Comparison of ENCODE assay signal across 15 mouse cellular contexts in genomic region chr9:122018079-122018478, GRCm38 (mm10). TPM values are rescaled to one million over a fixed set of nuclear protein-coding genes. Genes with fewer than 3 reads are reported as not detected.
DNase-seq lines count a peak whose midpoint lies in the region; ATAC-seq lines count a peak whose summit lies in the region.
"Had no signal": no experiment of that assay in that cellular context is flagged by ENCODE, and none has a peak within 500 bp of the region (broad histone marks: within the 10 kb centered on the region; RNA-seq: fewer than 3 reads in every experiment).

No protein-coding gene starts in this region.

- H3K27me3 ChIP-seq in midbrain, embryonic 11.5 days (ENCODE audit: control insufficient read depth, insufficient read depth, low read length): no peaks in the 10 kb centered on the region
- no peaks in the 10 kb centered on the region for H3K27me3 ChIP-seq in midbrain, embryonic 15.5 days (replicated peaks)
- H3K27me3 ChIP-seq: embryonic facial prominence, embryonic 12.5 days; forebrain, embryonic 13.5 days; forebrain, embryonic 15.5 days had no signal

- H3K9ac ChIP-seq in midbrain, embryonic 11.5 days (ENCODE audit: low read length): no peak overlapping the region
- no peak overlapping the region for H3K9ac ChIP-seq in midbrain, embryonic 15.5 days
- H3K9ac ChIP-seq: embryonic facial prominence, embryonic 12.5 days; forebrain, embryonic 13.5 days; forebrain, embryonic 15.5 days; forebrain, postnatal 0 days had no signal

- H3K9me3 ChIP-seq in midbrain, embryonic 11.5 days (ENCODE audit: control insufficient read depth, low read length): no peaks in the 10 kb centered on the region
- no peaks in the 10 kb centered on the region for H3K9me3 ChIP-seq in midbrain, embryonic 15.5 days
- H3K9me3 ChIP-seq: embryonic facial prominence, embryonic 10.5 days; embryonic facial prominence, embryonic 12.5 days; forebrain, embryonic 13.5 days; forebrain, embryonic 15.5 days; G1E had no signal

- DNase-seq in cerebellum, adult 11 months: peak; percentile 6
- peak; percentile 25 for DNase-seq in cerebellum, adult 9-11 months
- no peak for DNase-seq in cerebellum, adult 18-20 months
- peak; percentile 84 for DNase-seq in midbrain, embryonic 11.5 days (ENCODE audit: low spot score, missing footprints)
- no peak for DNase-seq in right cerebral cortex, postnatal 25 days
- DNase-seq: adrenal gland, adult 8-10 months had no signal

- no peak overlapping the region for H3K4me2 ChIP-seq in midbrain, embryonic 11.5 days
- no peak overlapping the region for H3K4me2 ChIP-seq in midbrain, embryonic 15.5 days
- H3K4me2 ChIP-seq: embryonic facial prominence, embryonic 12.5 days; forebrain, embryonic 13.5 days had no signal

- peaks cover 8% of the 10 kb centered on the region; the same call in 1 of the 2 replicates for H3K4me1 ChIP-seq in midbrain, embryonic 11.5 days (ENCODE audit: control insufficient read depth, insufficient read depth, low read length)
- H3K4me1 ChIP-seq in midbrain, embryonic 15.5 days: peaks cover 10% of the 10 kb centered on the region

- no peaks in the 10 kb centered on the region for H3K36me3 ChIP-seq in midbrain, embryonic 11.5 days (ENCODE audit: control insufficient read depth, insufficient read depth, low read length)
- no peaks in the 10 kb centered on the region for H3K36me3 ChIP-seq in midbrain, embryonic 15.5 days (replicated peaks)
- H3K36me3 ChIP-seq: embryonic facial prominence, embryonic 10.5 days; embryonic facial prominence, embryonic 12.5 days; forebrain, embryonic 15.5 days; G1E had no signal

- 76% methylated on average over 5 of the region's 5 CpGs for WGBS in midbrain, embryonic 11.5 days
- WGBS in midbrain, embryonic 15.5 days: 82% methylated on average over 5 of the region's 5 CpGs

- H3K27ac ChIP-seq in midbrain, embryonic 11.5 days (ENCODE audit: low read depth, low read length): no peak overlapping the region
- no peak overlapping the region; the same call in 1 of the 2 replicates for H3K27ac ChIP-seq in midbrain, embryonic 15.5 days
- H3K27ac ChIP-seq: embryonic facial prominence, embryonic 10.5 days; embryonic facial prominence, embryonic 12.5 days; forebrain, embryonic 13.5 days had no signal

- no peak for ATAC-seq in cerebellum, adult (ENCODE audit: insufficient number of reproducible peaks, low FRiP score, low TSS enrichment)
- no peak for ATAC-seq in midbrain, embryonic 11.5 days (ENCODE audit: low FRiP score)
- no peak for ATAC-seq in midbrain, embryonic 15.5 days (replicated peaks)
- ATAC-seq: activated CD4-positive, CD25-positive, alpha-beta regulatory T cell, adult 4 months had no signal

- no peak overlapping the region for H3K4me3 ChIP-seq in midbrain, embryonic 11.5 days (ENCODE audit: low read depth, low read length)
- no peak overlapping the region for H3K4me3 ChIP-seq in midbrain, embryonic 15.5 days
- H3K4me3 ChIP-seq: embryonic facial prominence, embryonic 10.5 days; embryonic facial prominence, embryonic 12.5 days; forebrain, embryonic 13.5 days; forebrain, embryonic 15.5 days had no signal

RNA-seq across cellular contexts. Expression of gene Pomgnt2, which starts 21.2 kb away (rescaled TPM):
- 8.9 and 9.7 TPM in 2 replicates for polyA plus RNA-seq in midbrain, embryonic 11.5 days (2014; fragmentation: Nextera tagmentation; extraction: Ambion mirVana)
- polyA plus RNA-seq in midbrain, embryonic 15.5 days (2015; fragmentation: Nextera tagmentation; extraction: Ambion mirVana): 37.1 and 37.9 TPM in 2 replicates
- polyA plus RNA-seq: activated CD4-positive, CD25-positive, alpha-beta regulatory T cell, adult 4 months; G1E had no signal

Comparison
In these comparisons a context has a peak if more than half of its experiments do, and no peak if none do; other contexts are left out.
1. DNase-seq: peak in cerebellum, adult 11 months (single experiment), cerebellum, adult 9-11 months (single experiment) and midbrain, embryonic 11.5 days (single experiment); none in cerebellum, adult 18-20 months (0 of 2) and right cerebral cortex, postnatal 25 days (single experiment).